Mouse (Mus musculus) T-helper 1 cell (primary cell): ENCODE results near the gene Ttll3.

Experiments
- in situ Hi-C: fragments of 300-600 bp; cut with MboI, MseI; formaldehyde crosslinking; loops from one replicate; pipeline ENCODE4 v1.15.1; 2025; ENCODE audit warnings: high pct_unique_total_duplicates

Ttll3 gene

GRCm38 (mm10) chr6:113379246-113379645 is 9.8 kb upstream of the Ttll3 start:
- in situ Hi-C loops: no loop called here

- in situ Hi-C loops: no loop called here
Observed at GRCm38 (mm10) chr6:113380480-113380879, 8.6 kb upstream of the Ttll3 start.

GRCm38 (mm10) chr6:113384351-113384927 is 4.6 kb upstream of the Ttll3 start:
- in situ Hi-C loops: no loop called here

- in situ Hi-C loops: no loop called here
Observed at GRCm38 (mm10) chr6:113385160-113385714, 3.8 kb upstream of the Ttll3 start.

GRCm38 (mm10) chr6:113386025-113386424 is 3.0 kb upstream of the Ttll3 start:
- in situ Hi-C loops: no loop called here

GRCm38 (mm10) chr6:113390715-113391114 is 1.7 kb downstream of the Ttll3 start:
- in situ Hi-C loops: no loop called here

- in situ Hi-C loops: no loop called here
Observed at GRCm38 (mm10) chr6:113392015-113392386, 2.9 kb downstream of the Ttll3 start.

GRCm38 (mm10) chr6:113392387-113393071 is 3.5 kb downstream of the Ttll3 start:
- in situ Hi-C loops: no loop called here

GRCm38 (mm10) chr6:113393951-113394350 is 4.9 kb downstream of the Ttll3 start:
- in situ Hi-C loops: no loop called here

GRCm38 (mm10) chr6:113394811-113395210 is 5.8 kb downstream of the Ttll3 start:
- in situ Hi-C loops: no loop called here

GRCm38 (mm10) chr6:113395501-113395900 is 6.4 kb downstream of the Ttll3 start:
- in situ Hi-C loops: no loop called here

- in situ Hi-C loops: no loop called here
Observed at GRCm38 (mm10) chr6:113396270-113397030, 7.4 kb downstream of the Ttll3 start.

GRCm38 (mm10) chr6:113402094-113402493 is 13.0 kb downstream of the Ttll3 start:
- in situ Hi-C loops: no loop called here

- in situ Hi-C loops: no loop called here
Observed at GRCm38 (mm10) chr6:113404649-113405448, 15.8 kb downstream of the Ttll3 start.

GRCm38 (mm10) chr6:113405483-113405882 is 16.4 kb downstream of the Ttll3 start:
- in situ Hi-C loops: no loop called here

GRCm38 (mm10) chr6:113406683-113407082 is 17.6 kb downstream of the Ttll3 start:
- in situ Hi-C loops: no loop called here

GRCm38 (mm10) chr6:113410001-113410400 is 20.9 kb downstream of the Ttll3 start:
- in situ Hi-C loops: no loop called here

GRCm38 (mm10) chr6:113416416-113416815 is 27.4 kb downstream of the Ttll3 start:
- in situ Hi-C loops: no loop called here

- in situ Hi-C loops: no loop called here
Observed at GRCm38 (mm10) chr6:113418441-113419198, 29.6 kb downstream of the Ttll3 start.

GRCm38 (mm10) chr6:113419199-113419587 is 30.1 kb downstream of the Ttll3 start, which contains the start of gene Rpusd3:
Gene Rpusd3, minus strand, starts transcription at chr6:113419340.
- in situ Hi-C loops: no loop called here

- in situ Hi-C loops: no loop called here
Observed at GRCm38 (mm10) chr6:113423000-113423399, 33.9 kb downstream of the Ttll3 start.
